Mouse (Mus musculus) small intestine, adult 2 months (tissue): ENCODE measurements around the gene Tex46.

Experiments used
- CTCF ChIP-seq: fragments of 200-500 bp; IDR thresholded peaks from 2 replicates; pipeline ENCODE4 v1.5.1; 2012; ENCODE audit warnings: low read depth, mild to moderate bottlenecking, control low read depth, inconsistent platforms, low read length, moderate library complexity, mixed read lengths; ENCODE audit not compliant: insufficient replicate concordance, insufficient read length; ENCODE audit errors: extremely low read depth
- POLR2A ChIP-seq: fragments of 200-500 bp; IDR thresholded peaks from 2 replicates; pipeline ENCODE4 v1.6.1; 2012; ENCODE audit warnings: low read depth, mild to moderate bottlenecking, control low read depth, inconsistent platforms, low read length, moderate library complexity

GRCm38 (mm10) chr4:136626590-136626989 lies 16.4 kb downstream of the Tex46 start:
- TF ChIP-seq POLR2A (no peak), CTCF (no peak)
